Mouse (Mus musculus) hematopoietic stem cell, adult 5-6 weeks (primary cell): ENCODE measurements at regions not wholly inside any gene's neighbourhood (a gene's known extent, or its start where the extent isn't known, plus 50 kb on each side); places are given as distances from the start of the nearest gene placed in this dataset.

Experiments
- ATAC-seq, 2 experiments: fragments of 125-278 bp in 1 of 2; replicated peaks in 1 of 2; 2 replicates each; pipeline ENCODE4 v1.8.0; 2016 to 2017; ENCODE audit warnings: inconsistent platforms in 2 of 2, mild to moderate bottlenecking in 2 of 2, moderate number of reproducible peaks in 2 of 2, low read depth in 1 of 2, moderate TSS enrichment in 1 of 2; ENCODE audit not compliant: low FRiP score in 2 of 2, poor library complexity in 2 of 2, severe bottlenecking in 2 of 2, insufficient read depth in 1 of 2, low TSS enrichment in 1 of 2

- ATAC-seq, result no peak
Measured at GRCm38 (mm10) chr14:72234234-72235075, 257.2 kb downstream of the Gm9195 start.

GRCm38 (mm10) chr14:72227853-72228252 lies 263.8 kb downstream of the Gm9195 start:
- no peak for ATAC-seq

DNA sequence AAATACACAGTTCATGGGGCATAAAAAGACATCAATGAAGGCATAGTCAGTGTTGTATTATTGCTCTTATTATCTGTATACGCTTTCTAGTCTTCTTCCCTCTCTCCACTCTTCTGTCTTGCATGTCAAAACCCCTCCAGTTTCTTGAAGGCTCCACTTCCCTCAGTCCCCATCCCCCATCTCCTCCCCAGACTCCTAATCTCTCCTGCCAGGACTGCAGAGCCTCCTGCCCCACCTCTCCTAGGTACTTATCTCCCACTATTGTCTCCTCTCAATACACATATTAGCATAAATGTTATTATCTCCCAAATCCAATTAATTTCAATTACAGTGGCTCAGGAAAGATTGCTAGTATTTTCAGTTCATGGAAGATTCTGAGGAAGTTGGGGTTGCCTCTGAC lies 264.2 kb downstream of the Gm9195 start:
- ATAC-seq, result no peak

DNA sequence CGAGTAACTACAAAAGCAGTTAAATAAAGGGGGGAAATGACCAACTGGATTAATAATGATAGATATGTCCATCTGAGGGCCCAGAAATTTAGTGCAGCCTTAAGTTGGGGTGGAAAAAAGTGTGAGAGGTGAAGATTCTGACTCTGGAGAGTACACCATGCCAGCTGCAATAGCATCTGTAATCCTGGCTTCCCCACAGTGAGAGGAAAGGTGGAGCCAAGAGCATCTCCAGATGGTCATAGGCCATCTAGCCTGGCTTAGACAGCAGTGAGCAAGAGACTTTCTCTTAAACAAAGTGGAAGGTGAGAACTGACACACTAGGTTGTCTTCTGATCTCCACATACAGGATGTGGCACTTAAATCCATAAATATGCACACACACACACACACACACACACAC lies 264.7 kb downstream of the Gm9195 start:
- ATAC-seq, result no peak

GRCm38 (mm10) chr14:72222836-72223235 lies 268.8 kb downstream of the Gm9195 start:
- no peak for ATAC-seq

GRCm38 (mm10) chr14:72219523-72219922 lies 272.1 kb downstream of the Gm9195 start:
- ATAC-seq, result no peak

GRCm38 (mm10) chr14:72200307-72200706 lies 291.3 kb downstream of the Gm9195 start:
- no peak for ATAC-seq

GRCm38 (mm10) chr14:72199900-72200299 lies 291.7 kb downstream of the Gm9195 start:
- no peak for ATAC-seq

DNA sequence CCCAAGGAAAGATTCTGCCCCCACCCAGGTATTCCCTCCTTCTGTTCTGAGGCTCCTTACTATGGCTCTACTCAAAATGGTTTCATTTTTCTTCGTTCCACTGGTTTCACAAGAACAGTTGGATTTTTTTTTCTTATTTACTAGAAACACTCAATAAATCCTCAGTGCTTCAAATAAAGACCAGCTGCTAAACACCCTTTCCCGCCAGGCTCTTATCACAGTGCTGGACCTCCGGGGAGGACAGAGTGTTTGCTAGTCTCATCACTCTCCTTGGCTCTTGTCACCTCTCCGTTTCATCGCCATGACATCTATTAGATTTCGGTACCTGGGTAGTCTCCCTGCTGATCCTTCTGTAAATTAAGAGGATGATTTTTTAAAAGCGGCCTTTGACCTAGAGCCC lies 293.7 kb downstream of the Gm9195 start:
- ATAC-seq, result no peak

GRCm38 (mm10) chr14:72187329-72187984 lies 304.2 kb downstream of the Gm9195 start:
- ATAC-seq, result no peak

- no peak for ATAC-seq
Measured at GRCm38 (mm10) chr14:72175751-72176150, 315.9 kb downstream of the Gm9195 start.

DNA sequence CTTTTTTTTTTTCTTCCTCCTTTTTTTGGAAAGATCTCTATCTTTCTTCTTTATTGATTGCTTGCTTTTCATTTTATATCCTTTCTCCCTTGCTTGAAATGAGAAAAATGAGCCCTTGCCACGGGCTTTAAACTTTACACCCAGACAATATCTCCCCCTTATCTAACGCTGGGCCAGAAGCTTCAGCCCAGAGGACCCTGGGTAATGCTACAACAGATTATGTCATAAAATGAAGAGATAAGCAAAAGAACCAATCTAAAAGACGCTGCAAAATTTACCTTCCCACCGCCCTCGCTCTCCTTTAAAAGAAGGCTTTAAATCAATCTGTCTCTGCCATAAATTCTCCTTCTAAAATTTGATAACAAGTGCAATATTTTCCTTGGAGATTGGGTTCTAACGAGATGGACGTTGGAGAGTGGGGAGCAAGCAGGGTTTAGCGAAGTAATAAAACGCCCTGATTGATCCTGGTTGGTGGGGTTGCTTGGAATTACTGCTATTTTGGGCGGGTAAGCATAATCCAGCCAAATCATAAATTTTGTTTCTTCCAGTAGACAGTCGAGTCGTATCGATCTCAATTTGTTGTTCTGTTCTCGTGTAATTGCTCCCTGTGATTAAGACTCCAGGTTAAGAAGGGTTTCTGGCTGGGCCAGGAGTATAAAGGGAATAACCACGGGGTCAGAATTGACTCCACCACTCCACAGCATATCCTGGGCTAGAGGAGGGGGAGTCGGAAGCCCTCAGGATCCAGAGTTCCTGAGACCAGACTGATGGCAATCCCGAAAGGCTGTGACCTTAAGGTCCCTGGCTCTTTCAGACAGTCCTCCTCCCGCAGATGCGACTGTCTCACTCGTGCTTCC lies 318.9 kb downstream of the Gm9195 start:
- ATAC-seq, result no peak

DNA sequence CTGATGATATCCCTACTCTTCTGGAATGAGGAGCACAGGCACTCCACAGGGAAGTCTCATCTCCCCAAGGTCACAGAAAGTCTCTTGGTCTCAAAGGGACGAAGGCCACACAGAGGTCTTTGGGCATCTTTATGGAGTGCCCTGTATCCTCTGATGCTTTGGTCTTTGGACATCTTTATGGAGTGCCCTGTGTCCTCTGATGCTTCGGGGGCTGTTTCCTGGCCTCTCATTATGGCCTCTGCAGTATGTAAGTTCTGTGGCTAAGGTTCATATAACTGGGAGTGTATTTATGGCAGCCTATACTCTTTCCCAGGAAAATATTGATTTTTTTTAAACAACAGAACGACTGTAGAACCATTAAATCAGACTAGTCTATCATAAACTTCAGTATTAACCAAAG lies 319.9 kb downstream of the Gm9195 start:
- ATAC-seq, result no peak

- ATAC-seq, result no peak
Measured at GRCm38 (mm10) chr14:72158537-72159323, 332.9 kb downstream of the Gm9195 start.

DNA sequence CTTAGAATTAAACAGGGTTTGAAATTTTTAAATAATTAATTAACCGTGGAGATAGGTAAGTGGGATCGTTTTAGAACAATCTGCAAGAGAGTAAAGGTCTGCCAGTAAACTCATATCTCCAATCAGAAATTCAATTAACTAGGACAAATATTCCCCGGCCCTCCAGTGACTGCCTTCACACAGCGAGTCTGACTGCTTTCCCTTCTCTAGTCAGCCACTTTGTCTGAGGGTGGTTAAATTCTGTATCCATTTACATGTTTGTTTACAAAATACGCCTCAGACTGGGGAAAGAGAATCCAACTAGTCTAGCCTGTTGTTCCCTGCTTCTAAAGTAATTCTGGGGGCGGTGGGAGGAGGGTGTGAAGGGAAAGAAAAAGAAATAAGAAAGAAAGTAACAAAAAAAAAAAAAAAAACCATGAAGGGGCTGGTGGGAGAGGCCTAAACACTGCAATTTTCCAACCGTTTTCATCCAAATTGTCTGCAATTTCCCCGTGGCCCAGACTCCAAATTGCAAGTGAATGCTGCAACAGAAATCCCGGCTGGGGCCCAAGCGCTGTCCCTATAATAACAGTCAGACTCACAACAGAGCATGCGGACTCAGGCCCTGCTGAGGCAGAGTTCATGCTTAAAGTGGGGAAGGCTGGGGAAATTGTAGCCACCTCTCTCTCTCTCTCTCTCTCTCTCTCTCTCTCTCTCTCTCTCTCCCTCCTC lies 336.3 kb downstream of the Gm9195 start:
- ATAC-seq, result no peak

- ATAC-seq, result no peak
Measured at GRCm38 (mm10) chr14:72151676-72152075, 340.0 kb downstream of the Gm9195 start.

DNA sequence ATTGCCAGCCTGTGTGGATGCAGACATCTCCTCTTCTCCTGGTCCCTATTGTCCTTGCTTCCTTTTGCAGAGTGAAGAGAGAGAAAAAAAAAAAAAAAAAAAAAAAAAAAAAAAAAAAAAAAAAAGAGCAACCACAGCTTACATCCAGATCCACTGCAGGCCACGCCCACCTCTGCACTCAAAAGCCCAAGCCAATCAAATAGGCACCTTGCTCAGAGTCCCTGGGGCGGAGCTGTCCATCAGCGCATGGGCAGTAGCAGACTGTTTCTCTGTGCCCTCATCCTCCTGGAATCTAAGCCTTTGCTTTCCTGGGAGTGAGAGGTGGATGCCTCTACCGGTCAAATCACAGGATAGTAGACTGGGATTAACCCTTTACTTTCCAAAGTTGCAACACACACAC lies 342.2 kb downstream of the Gm9195 start:
- 0 out of 4 replicates have a peak, but pooled peaks of 1 of the 2 experiments have one; percentile 19 for ATAC-seq
